Mouse (Mus musculus) naive thymus-derived CD4-positive, alpha-beta T cell, adult 2 months (primary cell): ENCODE results near the gene Tab2.
A peak's percentile ranks its signal among the peaks of the same experiment; 100 is the strongest.

Source experiments
- DNase-seq: peaks from one replicate; pipeline ENCODE4 v3.0.0-alpha.2; 2011; ENCODE audit warnings: low read depth

Gene Tab2

DNA sequence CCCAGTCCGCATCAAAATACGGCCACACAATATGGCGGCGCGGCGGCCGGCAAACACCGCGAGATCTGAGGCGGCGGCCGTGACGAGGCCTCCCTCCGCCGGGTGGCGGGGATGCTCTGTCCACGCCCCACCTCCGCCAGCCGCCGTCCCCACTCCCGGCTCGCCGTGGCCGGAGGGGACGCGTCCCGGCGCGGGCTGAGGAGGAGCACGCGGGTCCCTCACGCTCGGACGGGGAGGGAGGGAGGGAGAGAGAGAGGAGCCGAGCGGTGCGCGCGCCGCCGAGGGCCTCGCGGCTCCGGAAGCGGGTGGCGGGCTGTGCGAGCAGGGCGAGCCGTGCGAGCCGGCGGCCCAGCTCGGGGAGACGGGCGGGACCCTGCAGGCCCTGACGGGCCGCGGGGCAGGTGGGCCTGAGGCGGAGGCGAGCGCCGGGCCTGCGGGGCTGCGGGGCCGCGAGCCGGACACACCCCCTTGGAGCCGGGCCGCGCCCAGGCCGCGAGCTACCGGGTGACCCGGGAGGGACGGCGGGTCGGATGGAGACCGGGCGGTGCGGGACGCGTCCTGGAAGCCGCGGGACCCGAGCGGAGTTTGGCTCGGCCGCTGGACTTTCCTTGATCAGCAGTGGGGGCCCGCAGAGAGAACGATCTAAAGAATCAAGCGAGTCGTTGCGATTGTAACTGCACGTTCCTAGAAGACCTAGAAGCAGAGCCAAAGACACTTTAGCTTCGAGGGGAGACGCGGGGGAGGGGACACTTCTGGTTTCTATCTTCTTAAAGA, at the start of gene Tab2:
Tab2 (minus strand) TSS at position 3 of the 774 bp plus-strand sequence.
- peak; percentile 89 for DNase-seq

DNA sequence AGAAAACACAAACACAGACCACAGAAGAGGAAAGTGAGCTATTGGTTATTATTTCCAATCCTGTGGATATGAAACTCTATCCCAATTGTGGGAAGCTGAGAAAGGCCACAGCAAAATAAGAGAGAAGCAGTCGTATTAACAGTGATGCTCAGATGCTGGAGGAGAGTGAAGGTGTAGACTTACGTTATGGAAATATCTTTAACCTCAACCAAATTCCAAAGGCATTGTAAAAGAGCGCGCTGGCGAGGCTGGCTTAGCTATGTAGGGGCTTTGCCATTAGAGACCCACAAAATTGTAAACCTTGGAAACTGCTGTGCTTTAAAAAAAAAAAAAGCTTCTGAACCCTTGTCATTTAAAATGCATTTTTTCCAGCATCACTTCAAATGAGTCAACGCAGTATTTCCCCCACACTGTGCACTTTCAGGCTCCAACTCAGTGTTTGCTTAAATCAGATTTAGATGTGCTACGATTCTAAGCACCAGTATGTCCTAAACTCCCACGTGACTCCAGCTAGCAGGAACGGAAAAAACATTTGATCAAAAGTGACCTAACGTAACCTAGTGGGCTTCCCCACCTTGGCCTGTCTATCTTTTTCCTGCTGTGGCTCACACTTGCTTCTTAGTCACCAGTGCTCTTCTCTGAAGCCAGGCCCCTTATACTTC, 36.4 kb upstream of the Tab2 start:
- peak; percentile 9 for DNase-seq

GRCm38 (mm10) chr10:7991596-7991995, 35.6 kb upstream of the Tab2 start:
- DNase-seq: no peak

DNA sequence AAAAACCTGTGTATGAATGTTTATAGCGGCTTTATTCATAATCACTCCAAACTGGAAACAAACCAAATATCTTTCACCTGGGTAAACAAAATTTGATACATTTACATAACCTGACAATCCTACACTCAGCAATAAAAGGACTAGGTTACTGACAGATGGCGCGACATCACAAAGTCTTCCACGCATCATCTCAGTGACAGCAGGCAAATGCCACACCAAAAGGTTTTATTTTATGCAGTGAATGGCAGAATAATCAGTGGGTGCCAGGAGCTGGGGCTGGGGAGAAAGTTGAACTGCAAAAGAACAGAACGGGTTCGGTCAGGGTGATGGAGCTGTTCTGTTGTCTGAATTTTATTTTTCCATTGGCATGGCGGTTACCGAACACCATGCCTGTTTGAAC, 31.5 kb upstream of the Tab2 start:
- no peak for DNase-seq

DNA sequence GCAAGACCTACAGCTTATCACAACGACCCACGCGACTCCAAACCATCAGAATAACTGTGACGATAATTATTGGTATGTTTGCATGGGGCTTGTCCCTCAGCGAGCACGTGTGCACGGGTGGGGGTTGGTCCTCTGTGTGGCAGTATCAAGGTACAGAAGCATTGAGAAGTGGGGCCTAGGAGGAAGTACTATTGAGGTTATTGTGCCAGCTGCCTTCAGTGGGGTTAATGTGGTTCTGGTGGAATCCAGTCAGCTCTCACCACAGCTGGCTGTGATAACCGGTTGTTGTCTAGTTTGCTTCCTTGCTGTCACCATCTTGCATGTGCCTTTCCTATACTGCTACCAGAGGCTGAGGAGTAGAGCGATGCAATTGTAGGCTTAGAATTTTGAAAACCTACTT, 20.4 kb upstream of the Tab2 start:
- peak; percentile 32 for DNase-seq

DNA sequence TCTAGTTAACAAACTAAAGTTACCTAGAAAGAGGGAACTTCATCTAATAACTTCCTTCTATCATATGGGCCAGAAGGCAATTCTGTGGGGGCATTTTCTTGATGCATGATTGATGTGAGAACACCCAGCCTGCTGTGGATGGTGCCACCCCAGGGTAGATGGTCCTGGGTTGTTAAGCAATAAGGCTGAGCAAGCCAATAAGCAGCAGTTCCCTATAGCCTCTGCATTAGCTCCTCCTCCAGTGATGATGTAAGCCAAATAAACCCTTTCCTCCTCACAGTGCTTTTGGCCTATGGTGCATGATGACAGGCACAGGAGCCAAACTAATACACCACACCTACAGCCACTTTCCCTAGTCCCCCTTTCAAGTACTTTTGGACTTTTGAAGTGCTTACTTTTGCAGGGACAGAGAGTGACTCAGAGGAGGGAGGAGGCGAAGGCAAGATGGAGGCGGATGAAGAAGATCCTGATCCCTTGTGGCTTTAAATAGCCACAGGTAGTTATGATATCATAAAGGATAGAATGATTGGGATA, 12.8 kb upstream of the Tab2 start:
- no peak for DNase-seq

DNA sequence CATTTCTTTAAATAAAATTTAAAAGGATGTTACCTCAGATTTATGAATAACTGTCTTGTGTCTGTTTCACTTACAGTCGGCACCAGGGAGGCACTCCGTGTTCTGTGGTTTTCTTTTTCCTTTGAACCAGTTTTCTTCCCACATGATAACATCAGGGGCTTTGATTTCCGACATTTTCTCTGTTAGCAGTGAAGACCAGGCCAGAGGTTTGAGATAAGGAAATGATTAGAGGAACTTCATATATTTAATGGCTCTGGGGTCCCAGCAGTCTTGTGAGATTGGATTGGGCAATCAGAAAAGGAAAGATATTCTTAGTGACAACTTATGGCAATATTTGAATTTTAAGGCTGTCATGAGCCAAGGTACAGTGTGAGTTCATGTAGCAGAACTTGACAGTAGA, 11.1 kb upstream of the Tab2 start:
- DNase-seq: no peak

DNA sequence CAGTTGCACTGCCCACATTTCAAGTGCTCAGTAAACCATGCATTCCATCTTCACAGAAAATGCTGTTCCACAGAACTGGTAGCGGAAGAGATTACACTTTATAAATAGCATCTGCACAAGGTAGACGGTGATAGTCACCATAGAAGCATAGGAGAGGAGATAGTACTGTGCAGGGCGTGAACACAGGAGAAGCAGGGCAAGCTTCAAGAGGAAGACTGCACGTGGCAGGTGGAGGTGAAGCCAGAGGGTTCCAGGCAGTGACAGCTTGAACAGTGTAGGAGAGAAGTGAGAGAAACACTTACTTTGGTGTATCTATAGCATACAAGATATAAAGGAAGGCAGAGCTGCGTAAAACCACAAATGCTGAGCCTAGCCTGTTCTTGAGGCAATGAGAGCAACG, 3.0 kb upstream of the Tab2 start:
- peak; percentile 27 for DNase-seq

- peak; percentile 60 for DNase-seq
Measured at GRCm38 (mm10) chr10:7955634-7956121, 352 bp downstream of the Tab2 start.

- peak; percentile 64 for DNase-seq
Measured at GRCm38 (mm10) chr10:7954989-7955633, 919 bp downstream of the Tab2 start.

DNA sequence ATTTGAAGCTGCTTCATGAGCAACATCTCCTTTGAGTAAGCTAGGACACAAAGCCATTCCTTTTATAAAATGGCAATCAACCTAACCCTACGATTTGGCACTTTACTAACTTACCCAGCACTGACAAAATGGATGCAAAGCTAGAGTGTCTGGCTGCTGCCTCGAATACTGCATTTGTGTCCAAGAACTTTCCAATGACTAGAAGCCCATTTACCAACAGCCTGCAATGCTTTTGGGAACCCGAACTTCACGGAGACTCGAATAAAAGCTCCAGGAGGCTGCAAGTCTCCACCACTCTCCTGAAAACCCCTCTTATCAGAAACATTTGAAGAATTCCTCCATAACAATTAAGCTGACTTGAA, 1.4 kb downstream of the Tab2 start:
- DNase-seq: peak; percentile 50

DNA sequence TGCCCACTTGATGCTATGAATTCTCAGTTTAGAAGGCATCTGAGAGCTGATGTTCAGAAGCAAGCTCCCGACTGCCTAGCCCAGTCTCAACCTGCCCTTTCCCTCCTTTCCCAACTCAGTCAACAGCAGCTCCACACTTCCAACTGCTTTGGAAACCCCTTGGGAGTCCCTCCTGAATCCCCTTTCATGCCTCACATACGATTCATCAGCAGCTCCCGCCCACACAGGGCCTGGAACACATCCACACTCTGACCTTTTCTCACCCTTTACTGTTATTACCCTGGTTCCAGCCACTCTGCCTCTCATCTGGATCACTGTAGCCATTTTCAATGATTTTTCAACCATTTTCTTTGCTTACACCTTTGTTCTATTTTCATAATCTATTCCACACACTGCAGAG, 13.0 kb downstream of the Tab2 start:
- no peak for DNase-seq

- no peak for DNase-seq
Measured at GRCm38 (mm10) chr10:7936556-7937192, 19.4 kb downstream of the Tab2 start.

GRCm38 (mm10) chr10:7932958-7933357, 23.1 kb downstream of the Tab2 start:
- DNase-seq: no peak

DNA sequence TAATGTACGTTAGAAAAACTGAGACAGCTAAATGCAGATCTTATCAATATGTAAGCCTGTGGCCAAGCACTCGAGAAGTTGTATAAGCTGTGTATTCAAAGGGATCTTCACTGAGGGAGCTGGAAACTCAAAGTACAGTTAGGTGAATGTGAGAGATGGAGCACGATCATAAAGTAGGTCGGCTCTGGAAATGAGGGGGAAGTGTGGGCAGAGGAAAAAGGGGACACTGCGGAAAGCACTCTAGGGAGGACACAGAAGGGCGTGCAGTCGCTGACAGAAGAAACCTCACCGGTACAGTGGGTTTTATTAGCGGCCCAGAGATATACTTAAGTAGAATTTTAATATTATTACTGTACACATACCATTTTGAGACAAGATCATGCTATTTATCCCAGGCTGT, 27.0 kb downstream of the Tab2 start:
- no peak for DNase-seq

DNA sequence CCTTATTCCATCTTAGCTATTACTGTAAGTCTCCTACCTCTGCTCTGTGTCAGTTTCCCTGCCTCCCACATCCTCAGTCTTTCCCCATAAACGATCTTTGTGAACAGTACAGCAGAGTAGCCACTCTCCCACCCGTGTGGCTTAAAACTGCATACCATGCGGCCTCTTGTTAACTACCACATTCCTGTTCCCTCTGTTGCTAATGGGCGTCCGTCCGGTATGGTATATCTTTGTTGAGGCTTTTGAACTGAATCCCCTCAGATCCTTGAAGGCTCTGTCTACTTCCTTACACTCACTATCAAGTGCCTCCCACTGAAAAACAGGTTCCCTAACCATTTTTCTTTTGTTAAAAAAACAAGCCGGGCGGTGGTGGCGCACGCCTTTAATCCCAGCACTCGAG, 30.5 kb downstream of the Tab2 start:
- DNase-seq: no peak

DNA sequence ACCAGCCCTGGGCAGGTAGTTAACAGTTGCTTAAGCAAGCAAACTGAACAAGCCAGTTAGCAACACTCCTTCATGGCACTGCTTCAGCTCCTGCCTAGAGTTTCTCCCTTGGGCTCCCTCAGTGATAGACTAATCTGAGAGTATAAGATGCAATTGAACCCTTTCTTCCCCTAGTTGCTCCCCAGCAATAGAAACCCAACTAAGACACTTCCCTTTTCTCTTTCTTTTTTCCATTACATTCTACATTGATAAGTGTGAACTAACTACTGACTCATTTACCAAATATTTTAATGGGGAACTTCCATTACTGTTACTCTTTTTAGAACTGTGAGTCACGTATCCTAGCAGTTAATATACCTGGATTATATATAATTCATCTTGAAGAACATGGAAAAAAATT, 32.6 kb downstream of the Tab2 start:
- DNase-seq: no peak

GRCm38 (mm10) chr10:7911268-7911667, 44.8 kb downstream of the Tab2 start:
- no peak for DNase-seq

GRCm38 (mm10) chr10:7907151-7907550, 48.9 kb downstream of the Tab2 start:
- no peak for DNase-seq

DNA sequence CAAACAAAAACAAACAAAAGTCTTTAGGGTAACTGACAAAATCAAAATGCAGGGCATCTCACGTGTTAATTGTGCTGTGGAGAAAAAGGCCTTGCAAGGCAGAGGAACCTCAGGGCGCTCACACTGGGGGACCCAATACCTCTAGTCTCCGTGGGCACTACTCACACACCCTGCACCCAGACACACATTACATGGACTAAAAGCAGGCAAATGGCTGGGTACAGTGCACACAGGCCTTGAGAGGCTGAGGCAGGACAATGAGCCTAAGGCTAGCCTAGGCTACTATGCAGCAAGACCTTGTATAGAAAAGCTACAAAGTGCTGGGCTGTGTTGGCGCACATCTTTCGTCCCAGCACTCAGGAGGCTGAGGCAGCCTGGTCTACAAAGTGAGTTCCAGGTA, 51.9 kb downstream of the Tab2 start:
- DNase-seq: no peak

GRCm38 (mm10) chr10:7900719-7901627, 55.1 kb downstream of the Tab2 start:
- no peak for DNase-seq
